Mouse (Mus musculus): ENCODE data around the gene Olfr1170. TPM values are rescaled to one million over a fixed set of nuclear protein-coding genes. Genes with fewer than 3 reads are reported as not detected.

Gene Olfr1170
- not detected for total RNA-seq (2021)
- polyA plus RNA-seq (2012; rRNA removed) = not detected in 2 replicates
- long read RNA-seq = 0 reads

DNA sequence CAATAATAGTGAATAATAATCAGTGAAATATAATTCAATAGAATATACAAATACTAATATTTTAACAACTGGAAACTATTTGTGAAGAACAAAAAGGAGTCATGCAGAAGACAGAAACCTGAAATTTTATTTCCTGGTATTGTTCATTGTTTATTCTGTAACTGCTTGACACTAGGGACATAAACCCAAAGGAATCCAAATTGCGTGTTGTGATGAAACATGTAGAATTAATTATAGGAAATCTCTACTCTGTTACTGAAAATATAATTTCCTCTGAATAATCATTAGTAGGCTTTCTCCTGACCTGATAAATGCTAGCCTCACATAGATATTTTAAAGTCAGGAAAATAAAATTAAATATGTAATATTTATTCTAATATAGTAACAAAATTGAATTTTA lies at the start of gene Olfr1170:
TSS of gene Olfr1170 (minus strand) at position 101 of the 400 bp plus-strand sequence.
- no peaks in the 10 kb centered on the region for H3K79me2 ChIP-seq (replicated peaks; ENCODE audit: control insufficient read depth, insufficient read depth, low read length)

GRCm38 (mm10) chr2:88220784-88221183 lies 7.3 kb downstream of the Olfr1170 start:
- intact Hi-C loops (cut with DNase I) = no loop called here
- H3K36me3 ChIP-seq (ENCODE audit: control insufficient read depth, insufficient read depth, low read length) = no peaks in the 10 kb centered on the region
- H3K4me3 ChIP-seq = no peak overlapping the region
- no peaks in the 10 kb centered on the region for H3K79me2 ChIP-seq (replicated peaks; ENCODE audit: control insufficient read depth, insufficient read depth, low read length)
- no peaks in the 10 kb centered on the region for H3K4me1 ChIP-seq (ENCODE audit: control insufficient read depth, insufficient read depth, low read length)
- H3K9ac ChIP-seq (ENCODE audit: low read depth, low read length) = no peak overlapping the region
- 83% methylated on average over 1 of the region's 1 CpGs for WGBS
- no peak for DNase-seq
- no peaks in the 10 kb centered on the region for H3K27me3 ChIP-seq (ENCODE audit: control insufficient read depth, insufficient read depth, low read length)
- TF ChIP-seq POLR2A (IDR thresholded peaks at IDR 0.05; ENCODE audit: insufficient read depth, low read depth, low read length) (no peak), EP300 (IDR thresholded peaks at IDR 0.05; ENCODE audit: insufficient read depth, low read depth, low read length) (no peak), CTCF (IDR thresholded peaks at IDR 0.05) (no peak)
- H3K27ac ChIP-seq = no peak overlapping the region

More for the DNA sequence above, at the start of gene Olfr1170:
- no peaks in the 10 kb centered on the region for H3K27me3 ChIP-seq (ENCODE audit: control insufficient read depth, insufficient read depth, low read length)
- WGBS = 67% methylated on average over 1 of the region's 1 CpGs
- no peak within 1 kb of the TSS for H3K27ac ChIP-seq
- no peaks in the 10 kb centered on the region for H3K4me1 ChIP-seq (ENCODE audit: control insufficient read depth, insufficient read depth, low read length)
- H3K4me3 ChIP-seq = no peak within 1 kb of the TSS
- DNase-seq = no peak
- H3K9ac ChIP-seq (ENCODE audit: low read depth, low read length) = no peak within 1 kb of the TSS
- TF ChIP-seq POLR2A (IDR thresholded peaks at IDR 0.05; ENCODE audit: insufficient read depth, low read depth, low read length) (no peak), CTCF (IDR thresholded peaks at IDR 0.05) (no peak), EP300 (IDR thresholded peaks at IDR 0.05; ENCODE audit: insufficient read depth, low read depth, low read length) (no peak)
- intact Hi-C loops (cut with DNase I) = no loop called here
- H3K36me3 ChIP-seq (ENCODE audit: control insufficient read depth, insufficient read depth, low read length) = no peaks in the 10 kb centered on the region

DNA sequence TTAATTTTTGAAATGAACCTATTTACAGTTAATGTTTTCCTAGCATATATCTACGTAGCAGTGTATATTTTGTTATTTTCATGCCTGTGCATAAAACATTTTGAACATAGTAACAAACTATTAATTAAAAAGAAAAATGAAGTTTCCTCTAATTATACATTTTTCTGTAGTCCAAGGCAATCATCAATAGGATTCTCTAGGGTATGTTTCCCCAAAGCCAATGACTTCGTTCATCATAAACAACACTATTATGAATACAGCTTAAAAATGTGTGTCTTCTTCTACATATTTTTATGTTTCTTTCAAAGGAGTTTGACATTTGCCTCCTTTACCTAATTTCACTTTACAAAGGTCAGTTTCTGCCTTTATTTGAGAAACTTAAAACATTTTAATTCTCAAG lies 46.6 kb downstream of the Olfr1170 start, which contains the start of gene Olfr1168:
TSS of gene Olfr1168 (plus strand) at position 301 of the 400 bp plus-strand sequence.
- no peak for DNase-seq
- WGBS = 65% methylated on average over 2 of the region's 2 CpGs
- H3K4me3 ChIP-seq = no peak within 1 kb of the TSS
- no peaks in the 10 kb centered on the region for H3K4me1 ChIP-seq (ENCODE audit: control insufficient read depth, insufficient read depth, low read length)
- H3K9ac ChIP-seq (ENCODE audit: low read depth, low read length) = no peak within 1 kb of the TSS
- H3K79me2 ChIP-seq (replicated peaks; ENCODE audit: control insufficient read depth, insufficient read depth, low read length) = no peaks in the 10 kb centered on the region
- H3K36me3 ChIP-seq (ENCODE audit: control insufficient read depth, insufficient read depth, low read length) = no peaks in the 10 kb centered on the region
- intact Hi-C loops (cut with DNase I) = no loop called here
- TF ChIP-seq EP300 (IDR thresholded peaks at IDR 0.05; ENCODE audit: insufficient read depth, low read depth, low read length) (no peak), CTCF (IDR thresholded peaks at IDR 0.05) (no peak), POLR2A (IDR thresholded peaks at IDR 0.05; ENCODE audit: insufficient read depth, low read depth, low read length) (no peak)
- H3K27me3 ChIP-seq (ENCODE audit: control insufficient read depth, insufficient read depth, low read length) = no peaks in the 10 kb centered on the region
- H3K27ac ChIP-seq = no peak within 1 kb of the TSS

Other genes with a start within 250 kb of the Olfr1170 start
- not detected for gene Olfr1158, start 238.2 kb downstream of the Olfr1170 start, total RNA-seq (2021)
- gene Olfr1158, start 238.2 kb downstream of the Olfr1170 start, polyA plus RNA-seq (2012; rRNA removed) = not detected in 2 replicates
- not detected for gene Olfr1160, start 220.1 kb downstream of the Olfr1170 start, total RNA-seq (2021)
- gene Olfr1160, start 220.1 kb downstream of the Olfr1170 start, polyA plus RNA-seq (2012; rRNA removed) = not detected in 2 replicates
- not detected for gene Olfr1161, start 205.6 kb downstream of the Olfr1170 start, total RNA-seq (2021)
- not detected in 2 replicates for gene Olfr1161, start 205.6 kb downstream of the Olfr1170 start, polyA plus RNA-seq (2012; rRNA removed)
- gene Olfr73, start 190.6 kb downstream of the Olfr1170 start, total RNA-seq (2021) = not detected
- not detected in 2 replicates for gene Olfr73, start 190.6 kb downstream of the Olfr1170 start, polyA plus RNA-seq (2012; rRNA removed)
- gene Olfr1162, start 177.2 kb downstream of the Olfr1170 start, total RNA-seq (2021) = not detected
- gene Olfr1162, start 177.2 kb downstream of the Olfr1170 start, polyA plus RNA-seq (2012; rRNA removed) = not detected in 2 replicates
- gene Olfr1163, start 156.5 kb downstream of the Olfr1170 start, total RNA-seq (2021) = not detected
- gene Olfr1163, start 156.5 kb downstream of the Olfr1170 start, polyA plus RNA-seq (2012; rRNA removed) = not detected in 2 replicates
- gene Olfr1164, start 134.4 kb downstream of the Olfr1170 start, total RNA-seq (2021) = not detected
- gene Olfr1164, start 134.4 kb downstream of the Olfr1170 start, polyA plus RNA-seq (2012; rRNA removed) = not detected in 2 replicates
- gene Olfr1166, start 100.1 kb downstream of the Olfr1170 start, total RNA-seq (2021) = not detected
- gene Olfr1166, start 100.1 kb downstream of the Olfr1170 start, polyA plus RNA-seq (2012; rRNA removed) = not detected in 2 replicates
- not detected for gene Olfr1167, start 73.1 kb downstream of the Olfr1170 start, total RNA-seq (2021)
- gene Olfr1167, start 73.1 kb downstream of the Olfr1170 start, polyA plus RNA-seq (2012; rRNA removed) = not detected in 2 replicates
- not detected for gene Olfr1168, start 46.5 kb downstream of the Olfr1170 start, total RNA-seq (2021)
- not detected in 2 replicates for gene Olfr1168, start 46.5 kb downstream of the Olfr1170 start, polyA plus RNA-seq (2012; rRNA removed)
- gene Olfr1173, start 51.5 kb upstream of the Olfr1170 start, total RNA-seq (2021) = not detected
- gene Olfr1173, start 51.5 kb upstream of the Olfr1170 start, polyA plus RNA-seq (2012; rRNA removed) = not detected in 2 replicates
- not detected for gene Olfr1174-ps, start 86.8 kb upstream of the Olfr1170 start, total RNA-seq (2021)
- gene Olfr1174-ps, start 86.8 kb upstream of the Olfr1170 start, polyA plus RNA-seq (2012; rRNA removed) = not detected in 2 replicates
- gene Olfr1175-ps, start 98.9 kb upstream of the Olfr1170 start, total RNA-seq (2021) = not detected
- not detected in 2 replicates for gene Olfr1175-ps, start 98.9 kb upstream of the Olfr1170 start, polyA plus RNA-seq (2012; rRNA removed)
- gene Olfr1176, start 108.4 kb upstream of the Olfr1170 start, total RNA-seq (2021) = not detected
- gene Olfr1176, start 108.4 kb upstream of the Olfr1170 start, polyA plus RNA-seq (2012; rRNA removed) = not detected in 2 replicates
- gene Olfr1177-ps, start 118.2 kb upstream of the Olfr1170 start, total RNA-seq (2021) = not detected
- gene Olfr1177-ps, start 118.2 kb upstream of the Olfr1170 start, polyA plus RNA-seq (2012; rRNA removed) = not detected in 2 replicates
- gene Olfr1178, start 158.7 kb upstream of the Olfr1170 start, total RNA-seq (2021) = not detected
- gene Olfr1178, start 158.7 kb upstream of the Olfr1170 start, polyA plus RNA-seq (2012; rRNA removed) = not detected in 2 replicates
- not detected for gene Olfr1179, start 178.1 kb upstream of the Olfr1170 start, total RNA-seq (2021)
- gene Olfr1179, start 178.1 kb upstream of the Olfr1170 start, polyA plus RNA-seq (2012; rRNA removed) = not detected in 2 replicates
- gene Olfr1180, start 190.8 kb upstream of the Olfr1170 start, total RNA-seq (2021) = not detected
- not detected in 2 replicates for gene Olfr1180, start 190.8 kb upstream of the Olfr1170 start, polyA plus RNA-seq (2012; rRNA removed)
- not detected for gene Olfr1181, start 197.8 kb upstream of the Olfr1170 start, total RNA-seq (2021)
- gene Olfr1181, start 197.8 kb upstream of the Olfr1170 start, polyA plus RNA-seq (2012; rRNA removed) = not detected in 2 replicates
- not detected for gene Gm13757, start 220.8 kb upstream of the Olfr1170 start, total RNA-seq (2021)
- gene Gm13757, start 220.8 kb upstream of the Olfr1170 start, polyA plus RNA-seq (2012; rRNA removed) = not detected in 2 replicates
- gene Olfr1183, start 226.5 kb upstream of the Olfr1170 start, total RNA-seq (2021) = not detected
- not detected in 2 replicates for gene Olfr1183, start 226.5 kb upstream of the Olfr1170 start, polyA plus RNA-seq (2012; rRNA removed)